Mouse (Mus musculus): ENCODE measurements around the gene Ppp6r2. TPM values are rescaled to one million over a fixed set of nuclear protein-coding genes. Genes with fewer than 3 reads are reported as not detected.

Ppp6r2 gene
- polyA plus RNA-seq, 1 experiment: 18.4 TPM

- Histone ChIP-seq H3ac (ENCODE audit: control insufficient read depth, insufficient read length, low read depth) (no peak overlapping the region), H3K27me3 (ENCODE audit: control insufficient read depth, insufficient read depth, insufficient read length) (no peaks in the 10 kb centered on the region), H3K36me3 (ENCODE audit: control insufficient read depth, insufficient read depth) (peaks cover 10% of the 10 kb centered on the region), H3K79me3 (ENCODE audit: low read depth) (no peaks in the 10 kb centered on the region), H3K4me3 (ENCODE audit: insufficient read depth, poor library complexity, severe bottlenecking) (no peak overlapping the region), H3K79me2 (ENCODE audit: control insufficient read depth, insufficient read depth) (no peaks in the 10 kb centered on the region)
- TF ChIP-seq MYOD1 (IDR thresholded peaks at IDR 0.05; ENCODE audit: control insufficient read depth, insufficient read length, low read depth): no peak
- TF ChIP-seq CEBPB (IDR thresholded peaks at IDR 0.05; ENCODE audit: low read depth): no peak
- no peak for TF ChIP-seq MAX (IDR thresholded peaks at IDR 0.05)
- no peak for TF ChIP-seq MYOG (IDR thresholded peaks at IDR 0.05; ENCODE audit: control insufficient read depth, extremely low read depth, insufficient read length)
- no peak for TF ChIP-seq USF1 (IDR thresholded peaks at IDR 0.05; ENCODE audit: low read depth)
- no peak for TF ChIP-seq CTCF (IDR thresholded peaks at IDR 0.05; ENCODE audit: control insufficient read depth, insufficient read depth, insufficient read length)
Observed at GRCm38 (mm10) chr15:89277366-89277765, 66.0 kb downstream of the Ppp6r2 start.

DNA sequence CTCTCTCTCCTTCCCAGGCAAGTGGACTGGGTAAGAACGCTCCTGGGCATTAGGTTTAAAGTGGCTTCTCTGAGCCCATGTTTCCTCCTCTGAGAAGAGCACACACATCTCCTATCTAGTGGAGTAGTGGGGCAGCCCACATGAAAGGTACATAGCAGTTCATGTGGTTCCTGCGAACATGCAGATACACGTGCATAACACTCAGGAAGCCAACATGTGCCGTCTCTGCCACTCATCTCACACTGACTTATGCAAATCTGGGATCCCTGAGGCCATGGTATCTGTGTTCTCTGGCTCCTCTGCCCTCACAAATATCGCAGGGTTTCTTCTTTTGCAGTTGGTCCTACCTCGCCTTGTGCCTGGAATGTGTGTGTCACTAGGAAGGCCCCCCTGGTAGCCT is 71.2 kb downstream of the Ppp6r2 start:
- Histone ChIP-seq H3K4me3 (ENCODE audit: insufficient read depth, poor library complexity, severe bottlenecking) (no peak overlapping the region), H3K27me3 (ENCODE audit: control insufficient read depth, insufficient read depth, insufficient read length) (no peaks in the 10 kb centered on the region), H3K36me3 (ENCODE audit: control insufficient read depth, insufficient read depth) (peaks cover 47% of the 10 kb centered on the region), H3ac (ENCODE audit: control insufficient read depth, insufficient read length, low read depth) (no peak overlapping the region), H3K79me3 (ENCODE audit: low read depth) (no peaks in the 10 kb centered on the region), H3K79me2 (ENCODE audit: control insufficient read depth, insufficient read depth) (no peaks in the 10 kb centered on the region)
- TF ChIP-seq MAX (IDR thresholded peaks at IDR 0.05): no peak
- TF ChIP-seq USF1 (IDR thresholded peaks at IDR 0.05; ENCODE audit: low read depth): no peak

DNA sequence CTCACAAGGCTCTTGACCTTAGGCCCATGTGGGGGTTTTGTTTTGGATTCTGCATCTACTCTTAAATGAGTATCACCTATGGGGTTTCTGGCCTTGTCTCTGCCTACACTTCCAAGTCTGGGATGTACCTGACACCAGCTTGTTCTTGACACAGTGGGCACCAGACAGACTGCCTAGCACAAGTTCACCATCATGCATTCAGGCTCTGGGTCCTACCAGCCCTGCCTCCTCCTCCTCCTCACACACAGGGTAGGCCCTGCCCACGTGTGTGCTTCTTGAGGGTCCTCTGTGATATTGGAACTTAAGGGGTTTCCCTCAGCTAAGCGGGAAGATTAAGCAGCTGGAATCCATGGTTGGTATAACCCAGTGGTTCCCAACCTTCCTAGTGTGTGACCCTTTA is 72.7 kb downstream of the Ppp6r2 start:
- Histone ChIP-seq H3K36me3 (ENCODE audit: control insufficient read depth, insufficient read depth) (peaks cover 62% of the 10 kb centered on the region), H3K79me2 (ENCODE audit: control insufficient read depth, insufficient read depth) (no peaks in the 10 kb centered on the region), H3ac (ENCODE audit: control insufficient read depth, insufficient read length, low read depth) (no peak overlapping the region), H3K27me3 (ENCODE audit: control insufficient read depth, insufficient read depth, insufficient read length) (no peaks in the 10 kb centered on the region), H3K4me3 (ENCODE audit: insufficient read depth, poor library complexity, severe bottlenecking) (no peak overlapping the region), H3K79me3 (ENCODE audit: low read depth) (no peaks in the 10 kb centered on the region)
- no peak for TF ChIP-seq CTCF (IDR thresholded peaks at IDR 0.05; ENCODE audit: control insufficient read depth, insufficient read depth, insufficient read length)
- TF ChIP-seq CEBPB (IDR thresholded peaks at IDR 0.05; ENCODE audit: low read depth): no peak
- TF ChIP-seq MYOD1 (IDR thresholded peaks at IDR 0.05; ENCODE audit: control insufficient read depth, insufficient read length, low read depth): no peak
- TF ChIP-seq USF1 (IDR thresholded peaks at IDR 0.05; ENCODE audit: low read depth): no peak
- no peak for TF ChIP-seq FOSL1 (IDR thresholded peaks at IDR 0.05; ENCODE audit: insufficient read depth, low read length, poor library complexity, severe bottlenecking)
- no peak for TF ChIP-seq MYOG (IDR thresholded peaks at IDR 0.05; ENCODE audit: control insufficient read depth, extremely low read depth, insufficient read length)
- TF ChIP-seq MAX (IDR thresholded peaks at IDR 0.05): no peak

GRCm38 (mm10) chr15:89285004-89285403 is 73.7 kb downstream of the Ppp6r2 start:
- H3K79me2 ChIP-seq (ENCODE audit: control insufficient read depth, insufficient read depth): no peaks in the 10 kb centered on the region
- H3K36me3 ChIP-seq (ENCODE audit: control insufficient read depth, insufficient read depth): peaks cover 70% of the 10 kb centered on the region
- H3K27me3 ChIP-seq (ENCODE audit: control insufficient read depth, insufficient read depth, insufficient read length): no peaks in the 10 kb centered on the region
- no peaks in the 10 kb centered on the region for H3K79me3 ChIP-seq (ENCODE audit: low read depth)
- TF ChIP-seq MYOD1 (IDR thresholded peaks at IDR 0.05; ENCODE audit: control insufficient read depth, insufficient read length, low read depth) (no peak), MYOG (IDR thresholded peaks at IDR 0.05; ENCODE audit: control insufficient read depth, extremely low read depth, insufficient read length) (no peak), USF1 (IDR thresholded peaks at IDR 0.05; ENCODE audit: low read depth) (no peak), CEBPB (IDR thresholded peaks at IDR 0.05; ENCODE audit: low read depth) (no peak), MAX (IDR thresholded peaks at IDR 0.05) (no peak), FOSL1 (IDR thresholded peaks at IDR 0.05; ENCODE audit: insufficient read depth, low read length, poor library complexity, severe bottlenecking) (no peak), CTCF (IDR thresholded peaks at IDR 0.05; ENCODE audit: control insufficient read depth, insufficient read depth, insufficient read length) (no peak)
- no peak overlapping the region for H3ac ChIP-seq (ENCODE audit: control insufficient read depth, insufficient read length, low read depth)
- H3K4me3 ChIP-seq (ENCODE audit: insufficient read depth, poor library complexity, severe bottlenecking): no peak overlapping the region

DNA sequence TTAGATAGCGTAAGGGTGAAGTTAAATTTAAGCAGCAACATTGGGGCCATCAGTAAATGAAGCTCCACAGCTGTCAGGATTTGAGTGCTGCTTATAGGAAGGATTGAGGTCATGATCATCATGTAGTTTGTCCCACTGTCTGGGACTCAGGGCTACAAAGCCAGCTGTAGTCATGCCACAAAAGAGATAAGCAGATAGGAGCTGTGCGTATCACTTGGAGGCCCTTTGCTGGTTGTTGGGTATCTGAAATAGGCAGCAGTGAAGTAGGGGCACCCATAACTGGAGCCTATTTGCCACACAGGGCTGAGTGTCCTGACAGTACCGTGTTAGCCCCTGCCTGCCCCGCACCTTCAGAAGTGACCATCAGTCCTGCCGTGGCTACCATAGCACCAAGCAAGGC is 74.1 kb downstream of the Ppp6r2 start:
- Histone ChIP-seq H3K79me3 (ENCODE audit: low read depth) (no peaks in the 10 kb centered on the region), H3K27me3 (ENCODE audit: control insufficient read depth, insufficient read depth, insufficient read length) (no peaks in the 10 kb centered on the region), H3K4me3 (ENCODE audit: insufficient read depth, poor library complexity, severe bottlenecking) (no peak overlapping the region), H3ac (ENCODE audit: control insufficient read depth, insufficient read length, low read depth) (no peak overlapping the region), H3K79me2 (ENCODE audit: control insufficient read depth, insufficient read depth) (no peaks in the 10 kb centered on the region), H3K36me3 (ENCODE audit: control insufficient read depth, insufficient read depth) (peaks cover 75% of the 10 kb centered on the region)
- TF ChIP-seq USF1 (IDR thresholded peaks at IDR 0.05; ENCODE audit: low read depth) (no peak), FOSL1 (IDR thresholded peaks at IDR 0.05; ENCODE audit: insufficient read depth, low read length, poor library complexity, severe bottlenecking) (no peak), CEBPB (IDR thresholded peaks at IDR 0.05; ENCODE audit: low read depth) (no peak), MYOD1 (IDR thresholded peaks at IDR 0.05; ENCODE audit: control insufficient read depth, insufficient read length, low read depth) (no peak), MAX (IDR thresholded peaks at IDR 0.05) (no peak), MYOG (IDR thresholded peaks at IDR 0.05; ENCODE audit: control insufficient read depth, extremely low read depth, insufficient read length) (no peak), CTCF (IDR thresholded peaks at IDR 0.05; ENCODE audit: control insufficient read depth, insufficient read depth, insufficient read length) (no peak)

GRCm38 (mm10) chr15:89286114-89286513 is 74.8 kb downstream of the Ppp6r2 start:
- H3K36me3 ChIP-seq (ENCODE audit: control insufficient read depth, insufficient read depth): peaks cover 78% of the 10 kb centered on the region
- H3ac ChIP-seq (ENCODE audit: control insufficient read depth, insufficient read length, low read depth): no peak overlapping the region
- H3K4me3 ChIP-seq (ENCODE audit: insufficient read depth, poor library complexity, severe bottlenecking): no peak overlapping the region
- no peak for TF ChIP-seq MAX (IDR thresholded peaks at IDR 0.05)
- TF ChIP-seq CEBPB (IDR thresholded peaks at IDR 0.05; ENCODE audit: low read depth): no peak
- no peak for TF ChIP-seq MYOD1 (IDR thresholded peaks at IDR 0.05; ENCODE audit: control insufficient read depth, insufficient read length, low read depth)
- no peak for TF ChIP-seq FOSL1 (IDR thresholded peaks at IDR 0.05; ENCODE audit: insufficient read depth, low read length, poor library complexity, severe bottlenecking)
- TF ChIP-seq MYOG (IDR thresholded peaks at IDR 0.05; ENCODE audit: control insufficient read depth, extremely low read depth, insufficient read length): no peak
- TF ChIP-seq USF1 (IDR thresholded peaks at IDR 0.05; ENCODE audit: low read depth): no peak
- no peak for TF ChIP-seq CTCF (IDR thresholded peaks at IDR 0.05; ENCODE audit: control insufficient read depth, insufficient read depth, insufficient read length)
- no peaks in the 10 kb centered on the region for H3K27me3 ChIP-seq (ENCODE audit: control insufficient read depth, insufficient read depth, insufficient read length)
- H3K79me3 ChIP-seq (ENCODE audit: low read depth): no peaks in the 10 kb centered on the region
- no peaks in the 10 kb centered on the region for H3K79me2 ChIP-seq (ENCODE audit: control insufficient read depth, insufficient read depth)

Data from C2C12 (cell line).